Mouse (Mus musculus): Measurements from ENCODE around the gene Vmn2r29.

DNA sequence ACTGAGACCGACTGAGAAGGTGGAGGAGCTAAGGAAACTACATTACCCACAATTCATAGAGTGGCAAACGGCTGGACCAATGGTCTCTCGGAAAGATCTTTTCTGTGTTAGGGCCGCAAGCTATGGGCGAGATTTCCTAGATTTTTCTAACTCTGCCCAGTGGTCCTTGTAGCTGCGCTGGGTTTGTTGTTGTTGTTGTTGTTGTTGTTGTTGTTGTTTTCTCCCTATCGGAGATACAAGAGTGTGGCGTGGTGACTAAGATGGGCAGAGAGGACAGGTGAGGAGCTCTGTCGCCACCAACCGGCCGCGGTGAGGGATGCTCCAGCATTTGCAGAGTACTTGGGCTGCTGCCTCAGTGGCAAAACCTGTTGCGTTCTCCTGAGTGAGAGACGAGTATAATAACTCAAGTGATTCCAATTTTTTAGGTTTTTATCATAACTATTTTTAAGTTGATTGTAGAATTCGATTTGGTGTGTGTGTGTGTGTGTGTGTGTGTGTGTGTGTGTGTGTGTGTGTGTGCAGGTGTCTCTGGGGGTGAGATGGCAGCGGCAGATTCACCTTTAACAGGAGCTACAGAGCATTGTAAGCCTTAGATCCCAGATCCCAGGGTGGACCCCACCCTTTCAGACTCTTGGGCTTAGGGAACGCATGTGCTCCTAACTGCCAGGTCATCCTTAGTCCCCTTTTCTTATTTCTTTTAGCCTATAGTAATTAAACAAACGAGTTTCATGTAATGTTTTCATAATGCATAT lies 58.8 kb downstream of the Vmn2r29 start:
- TF ChIP-seq CTCF (IDR thresholded peaks at IDR 0.05) (peak; percentile 83), EP300 (IDR thresholded peaks at IDR 0.05) (no peak)

Measured in lung, postnatal 0 days (tissue).